In the genomic region with DNA sequence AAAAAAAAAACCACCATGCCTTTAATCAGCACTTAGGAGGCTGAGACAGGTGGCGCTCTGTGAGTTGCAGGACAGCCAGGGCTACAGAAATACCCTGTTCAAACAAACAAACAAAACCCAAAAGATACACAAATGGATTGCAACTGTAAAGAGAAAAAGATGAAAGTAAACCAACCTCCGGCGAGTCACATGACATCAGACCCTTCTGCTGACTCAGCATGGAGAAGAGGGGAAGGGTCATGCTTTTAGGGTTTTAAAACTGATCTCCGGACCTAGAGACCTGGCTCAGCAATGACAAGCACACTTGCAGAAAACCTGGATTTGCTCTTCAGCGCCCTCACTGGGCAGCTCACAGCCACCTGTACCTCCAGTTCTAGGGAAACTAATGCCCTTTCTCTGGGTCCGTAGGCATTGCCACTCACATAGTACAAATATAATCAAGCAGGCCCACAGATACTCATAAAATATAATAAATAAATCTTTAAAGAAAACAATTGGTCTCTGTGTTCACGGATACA, we compare ENCODE assay signal across 12 mouse cellular contexts. TPM values are rescaled to one million over a fixed set of nuclear protein-coding genes. Genes with fewer than 3 reads are reported as not detected.
DNase-seq lines count a peak whose midpoint lies in the region; ATAC-seq and TF ChIP-seq lines count a peak whose summit lies in the region.
"Had no signal": no experiment of that assay in that cellular context is flagged by ENCODE, and none has a peak within 500 bp of the region (broad histone marks: within the 10 kb centered on the region; RNA-seq: fewer than 3 reads in every experiment).

No protein-coding gene starts in this region.

- peak; percentile 16; the same call in 1 of the 2 replicates for TF ChIP-seq CTCF in heart, adult 2 months (IDR thresholded peaks at IDR 0.05)

- H3K79me2 ChIP-seq in heart, adult 2 months (replicated peaks; ENCODE audit: control insufficient read depth, insufficient read depth, low read length) = no peaks in the 10 kb centered on the region

- H3K9me3 ChIP-seq in heart, embryonic 10.5 days = no peaks in the 10 kb centered on the region
- H3K9me3 ChIP-seq: lung, embryonic 15.5 days had no signal

- 0 out of 2 replicates have a peak, but pooled peaks have one; percentile 36 for ATAC-seq in common myeloid progenitor, adult 5-6 weeks (replicated peaks; ENCODE audit: low read depth, poor library complexity, severe bottlenecking)

- no peak for TF ChIP-seq POLR2A in heart, adult 2 months (IDR thresholded peaks at IDR 0.05; ENCODE audit: insufficient read depth, low read depth, low read length)

- H3K4me3 ChIP-seq in heart, adult 2 months = no peak overlapping the region
- H3K4me3 ChIP-seq in heart, embryonic 10.5 days = no peak overlapping the region
- H3K4me3 ChIP-seq: lung, embryonic 15.5 days had no signal

- TF ChIP-seq EP300 in heart, adult 2 months (IDR thresholded peaks at IDR 0.05; ENCODE audit: insufficient read depth, low read depth, low read length) = no peak

- no peak overlapping the region for H3K27ac ChIP-seq in heart, adult 2 months
- H3K27ac ChIP-seq in heart, embryonic 10.5 days = no peak overlapping the region
- H3K27ac ChIP-seq: lung, embryonic 15.5 days had no signal

- no peak overlapping the region for H3K9ac ChIP-seq in heart, adult 2 months (ENCODE audit: low read depth, low read length)
- H3K9ac ChIP-seq: lung, embryonic 15.5 days had no signal

- DNase-seq in heart, adult 2 months = no peak
- no peak for DNase-seq in heart, embryonic 10.5 days (ENCODE audit: low spot score)
- peak; percentile 14 for DNase-seq in retina, embryonic 14.5 days (ENCODE audit: low spot score)
- no peak for DNase-seq in retina, postnatal 1 day
- DNase-seq in thymus, postnatal 4 days = peak; percentile 46
- no peak for DNase-seq in right cerebral cortex, adult 18-20 months
- no peak for DNase-seq in layer of hippocampus, adult 8-10 months (ENCODE audit: low spot score in 2 of 2)
- DNase-seq: cerebellum, adult 11-12 months; kidney, adult 18-20 months had no signal

- no peaks in the 10 kb centered on the region for H3K36me3 ChIP-seq in heart, adult 2 months (ENCODE audit: control insufficient read depth, insufficient read depth, low read length)
- H3K36me3 ChIP-seq in heart, embryonic 10.5 days = no peaks in the 10 kb centered on the region
- H3K36me3 ChIP-seq: lung, embryonic 15.5 days had no signal

- intact Hi-C loops in heart, adult 2 months (cut with DNase I) = no loop called here

- H3K4me1 ChIP-seq in heart, adult 2 months (ENCODE audit: control insufficient read depth, insufficient read depth, low read length) = no peaks in the 10 kb centered on the region
- no peaks in the 10 kb centered on the region for H3K4me1 ChIP-seq in heart, embryonic 10.5 days
- H3K4me1 ChIP-seq: lung, embryonic 15.5 days had no signal

- no peaks in the 10 kb centered on the region for H3K27me3 ChIP-seq in heart, adult 2 months (ENCODE audit: control insufficient read depth, insufficient read depth, low read length)
- no peaks in the 10 kb centered on the region for H3K27me3 ChIP-seq in heart, embryonic 10.5 days (ENCODE audit: insufficient read depth, poor library complexity, severe bottlenecking)
- H3K27me3 ChIP-seq: lung, embryonic 15.5 days had no signal

- WGBS in heart, adult 2 months = 53% methylated on average over 7 of the region's 7 CpGs
- WGBS in heart, embryonic 10.5 days = 43% methylated on average over 7 of the region's 7 CpGs

RNA-seq across cellular contexts. Expression of a gene that starts 9.0 kb away (rescaled TPM):
- total RNA-seq in heart, adult 2 months (2021) = under 1 TPM; 0.05 to 0.16 TPM
- polyA plus RNA-seq in heart, adult 2 months (2012; rRNA removed) = 0.06 TPM in 2 replicates
- polyA plus RNA-seq in heart, embryonic 10.5 days (2016; fragmentation: Nextera tagmentation; extraction: Ambion mirVana) = not detected in 2 replicates
- not detected in 2 replicates for total RNA-seq in common myeloid progenitor, adult 5-6 weeks (2017)
- not detected for total RNA-seq in layer of hippocampus, adult 8-10 months (2022)
- total RNA-seq: left cerebral cortex, adult 8-10 months had no signal
- polyA plus RNA-seq: lung, embryonic 15.5 days had no signal

Comparison
In these comparisons a context has a peak if more than half of its experiments do, and no peak if none do; other contexts are left out.
1. DNase-seq: peak in retina, embryonic 14.5 days (single experiment) and thymus, postnatal 4 days (single experiment); none in heart, adult 2 months (0 of 2), heart, embryonic 10.5 days (single experiment), retina, postnatal 1 day (single experiment), right cerebral cortex, adult 18-20 months (single experiment) and layer of hippocampus, adult 8-10 months (0 of 2).